Mouse (Mus musculus) CH12.LX (cell line): ENCODE measurements around the gene Gnaz.

Experiments used
- CTCF ChIP-seq, 2 experiments: IDR thresholded peaks in 1 of 2; conservative IDR thresholded peaks in 1 of 2; 2 replicates each; pipeline ENCODE4 v1.5.1; 2011 to 2012; ENCODE audit warnings: low read depth in 2 of 2, low read length in 2 of 2, improper control_type of control experiment in 1 of 2, inconsistent platforms in 1 of 2, mild to moderate bottlenecking in 1 of 2, moderate library complexity in 1 of 2
- HCFC1 ChIP-seq: IDR thresholded peaks from 2 replicates; pipeline ENCODE4 v1.6.1; 2012; ENCODE audit warnings: low read depth, mild to moderate bottlenecking, inconsistent platforms, low read length, improper control_type of control experiment
- MAFK ChIP-seq: IDR thresholded peaks from 2 replicates; pipeline ENCODE4 v1.6.1; 2011; ENCODE audit warnings: low read length, improper control_type of control experiment; ENCODE audit not compliant: insufficient replicate concordance
- MEF2A ChIP-seq: IDR thresholded peaks from 2 replicates; pipeline ENCODE4 v1.6.1; 2014; ENCODE audit warnings: low read depth, mild to moderate bottlenecking, inconsistent platforms, low read length, improper control_type of control experiment, borderline replicate concordance
- NELFE ChIP-seq: IDR thresholded peaks from 2 replicates; pipeline ENCODE4 v1.6.1; 2011; ENCODE audit warnings: low read depth, low read length, improper control_type of control experiment
- NRF1 ChIP-seq: IDR thresholded peaks from 2 replicates; pipeline ENCODE4 v1.6.1; 2014; ENCODE audit warnings: low read depth, mild to moderate bottlenecking, inconsistent platforms, low read length, improper control_type of control experiment, moderate library complexity
- POLR2A ChIP-seq: IDR thresholded peaks from 2 replicates; pipeline ENCODE4 v1.6.1; 2011; ENCODE audit warnings: low read depth, mild to moderate bottlenecking, improper control_type of control experiment, low read length
- TBP ChIP-seq: conservative IDR thresholded peaks from 2 replicates; pipeline ENCODE4 v1.6.1; 2011; ENCODE audit warnings: low read depth, low read length, improper control_type of control experiment
- UBTF ChIP-seq: IDR thresholded peaks from 2 replicates; pipeline ENCODE4 v1.6.1; 2012; ENCODE audit warnings: low read depth, mild to moderate bottlenecking, inconsistent platforms, low read length, improper control_type of control experiment, moderate library complexity
- USF2 ChIP-seq: conservative IDR thresholded peaks from 2 replicates; pipeline ENCODE4 v1.6.1; 2011; ENCODE audit warnings: low read depth, low read length, improper control_type of control experiment

GRCm38 (mm10) chr10:74934521-74934920, 32.5 kb upstream of the Gnaz start:
- TF ChIP-seq NELFE = no peak
- no peak for TF ChIP-seq POLR2A
- TF ChIP-seq MEF2A = no peak
- TF ChIP-seq NRF1 = no peak
- TF ChIP-seq TBP = no peak
- TF ChIP-seq HCFC1 = no peak
- TF ChIP-seq MAFK = no peak
- no peak for TF ChIP-seq USF2
- no peak for TF ChIP-seq UBTF
- peak in 1 of 2 experiments; percentile 41; a peak in 2 of 4 replicates for TF ChIP-seq CTCF (conservative IDR thresholded peaks at IDR 0.05 in 1 of 2, IDR thresholded peaks at IDR 0.05 in 1 of 2; ENCODE audit: low read depth in 2 of 2, low read length in 2 of 2)
